8 mouse cellular contexts compared by ENCODE assay signal in genomic region chrX:159963925-159964324, GRCm38 (mm10). TPM values are rescaled to one million over a fixed set of nuclear protein-coding genes. Genes with fewer than 3 reads are reported as not detected.
DNase-seq lines count a peak whose midpoint lies in the region; ATAC-seq lines count a peak whose summit lies in the region.

No protein-coding gene starts in this region.

- peak; percentile 83 for ATAC-seq in hindbrain, embryonic 15.5 days (ENCODE audit: low FRiP score, low read depth)
- no peak for ATAC-seq in hindbrain, embryonic 11.5 days (ENCODE audit: low FRiP score)
- ATAC-seq in liver, embryonic 11.5 days (replicated peaks; ENCODE audit: low FRiP score), result no peak

- 71% methylated on average over 9 of the region's 9 CpGs for WGBS in hindbrain, embryonic 15.5 days
- WGBS in hindbrain, embryonic 11.5 days, result 91% methylated on average over 9 of the region's 9 CpGs
- WGBS in liver, embryonic 11.5 days, result 92% methylated on average over 9 of the region's 9 CpGs

- no peaks in the 10 kb centered on the region for H3K36me3 ChIP-seq in hindbrain, embryonic 15.5 days
- H3K36me3 ChIP-seq in hindbrain, embryonic 11.5 days (ENCODE audit: control insufficient read depth, insufficient read depth, low read length), result no peaks in the 10 kb centered on the region
- H3K36me3 ChIP-seq in liver, embryonic 11.5 days (ENCODE audit: control insufficient read depth, insufficient read depth, low read length), result no peaks in the 10 kb centered on the region

- no peaks in the 10 kb centered on the region for H3K27me3 ChIP-seq in hindbrain, embryonic 15.5 days
- no peaks in the 10 kb centered on the region; the same call in none of the 2 replicates for H3K27me3 ChIP-seq in hindbrain, embryonic 11.5 days (ENCODE audit: control insufficient read depth, insufficient read depth, low read length)
- H3K27me3 ChIP-seq in liver, embryonic 11.5 days (replicated peaks; ENCODE audit: control insufficient read depth, insufficient read depth, low read length), result peaks cover 3% of the 10 kb centered on the region

- no peak overlapping the region for H3K4me3 ChIP-seq in hindbrain, embryonic 15.5 days
- no peak overlapping the region for H3K4me3 ChIP-seq in hindbrain, embryonic 11.5 days (ENCODE audit: low read depth, low read length)
- no peak overlapping the region for H3K4me3 ChIP-seq in liver, embryonic 11.5 days (ENCODE audit: low read depth, low read length)

- no peak for DNase-seq in hindbrain, embryonic 11.5 days (ENCODE audit: low spot score)
- DNase-seq in cerebellum, adult 11 months, result peak; percentile 80
- peak; percentile 75 to 81 for DNase-seq in cerebellum, postnatal 36 days
- peak; percentile 12 to 14 for DNase-seq in left cerebral cortex, postnatal 14 days (ENCODE audit: low spot score in 2 of 2)
- DNase-seq in liver, embryonic 11.5 days (ENCODE audit: low spot score), result no peak
- DNase-seq in B cell, adult 2 months, result no peak
- DNase-seq in embryo, embryonic 10 days (ENCODE audit: low spot score), result no peak

- H3K9me3 ChIP-seq in hindbrain, embryonic 15.5 days, result no peaks in the 10 kb centered on the region
- no peaks in the 10 kb centered on the region for H3K9me3 ChIP-seq in hindbrain, embryonic 11.5 days (ENCODE audit: control insufficient read depth, low read length)
- no peaks in the 10 kb centered on the region for H3K9me3 ChIP-seq in liver, embryonic 11.5 days (ENCODE audit: control insufficient read depth, low read length)

- intact Hi-C loops in left cerebral cortex, postnatal 14 days (cut with DNase I), result loop anchor here (2.0 to 10.0 kb wide), 3 partner anchors 209 to 432 kb away; partner anchors contain the start of gene Sh3kbp1

- H3K9ac ChIP-seq in hindbrain, embryonic 15.5 days, result no peak overlapping the region
- no peak overlapping the region for H3K9ac ChIP-seq in hindbrain, embryonic 11.5 days (ENCODE audit: low read depth, low read length)
- no peak overlapping the region for H3K9ac ChIP-seq in liver, embryonic 11.5 days (ENCODE audit: low read depth, low read length)

- H3K4me1 ChIP-seq in hindbrain, embryonic 15.5 days (replicated peaks), result no peaks in the 10 kb centered on the region
- H3K4me1 ChIP-seq in hindbrain, embryonic 11.5 days (replicated peaks; ENCODE audit: control insufficient read depth, insufficient read depth, low read length), result no peaks in the 10 kb centered on the region
- H3K4me1 ChIP-seq in liver, embryonic 11.5 days (replicated peaks; ENCODE audit: control insufficient read depth, insufficient read depth, low read length), result no peaks in the 10 kb centered on the region

- no peak overlapping the region for H3K4me2 ChIP-seq in hindbrain, embryonic 15.5 days
- H3K4me2 ChIP-seq in hindbrain, embryonic 11.5 days (replicated peaks; ENCODE audit: low read depth, low read length), result no peak overlapping the region
- H3K4me2 ChIP-seq in liver, embryonic 11.5 days, result no peak overlapping the region

- no peak overlapping the region for H3K27ac ChIP-seq in hindbrain, embryonic 15.5 days (replicated peaks)
- H3K27ac ChIP-seq in hindbrain, embryonic 11.5 days (ENCODE audit: low read depth, low read length), result no peak overlapping the region
- no peak overlapping the region for H3K27ac ChIP-seq in liver, embryonic 11.5 days (ENCODE audit: low read depth, low read length)

RNA-seq across cellular contexts. Expression of gene Map3k15, which starts 24.3 kb away (rescaled TPM):
- polyA plus RNA-seq in hindbrain, embryonic 15.5 days (2015; fragmentation: Nextera tagmentation; extraction: Ambion mirVana), result 0.18 and 0.32 TPM in 2 replicates
- polyA plus RNA-seq in hindbrain, embryonic 11.5 days (2014; fragmentation: Nextera tagmentation; extraction: Ambion mirVana), result 0.32 and 0.46 TPM in 2 replicates
- total RNA-seq in left cerebral cortex, postnatal 14 days (2021), result under 1 TPM; 0.63 to 0.86 TPM
- polyA plus RNA-seq in liver, embryonic 11.5 days (2014; fragmentation: Nextera tagmentation; extraction: Ambion mirVana), result 0.18 and 0.22 TPM in 2 replicates

Comparison
In these comparisons a context has a peak if more than half of its experiments do, and no peak if none do; other contexts are left out.
1. DNase-seq: peak in cerebellum, adult 11 months (single experiment), cerebellum, postnatal 36 days (2 of 2) and left cerebral cortex, postnatal 14 days (2 of 2); none in hindbrain, embryonic 11.5 days (single experiment), liver, embryonic 11.5 days (single experiment), B cell, adult 2 months (0 of 2) and embryo, embryonic 10 days (single experiment).